Mouse (Mus musculus): ENCODE results near the gene Pax2.

DNA sequence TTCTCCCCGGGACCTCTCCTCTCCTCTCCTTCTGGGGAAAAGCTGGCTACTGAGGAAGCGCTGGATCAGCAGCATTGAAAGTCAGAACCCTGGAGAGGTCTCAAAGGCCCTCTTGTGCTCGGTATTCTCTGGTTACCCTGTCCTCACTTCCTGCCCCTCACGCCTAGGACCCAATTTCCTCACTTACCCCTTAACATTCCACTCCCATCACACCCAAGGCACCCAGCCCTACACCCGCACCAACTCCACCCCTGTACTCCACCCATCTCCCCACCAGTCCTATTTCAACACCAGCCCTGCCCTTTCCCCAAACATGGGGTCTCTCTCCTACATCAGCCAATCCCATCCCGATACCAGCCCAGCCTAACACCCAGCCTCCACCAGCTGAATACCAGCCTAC lies 119.1 kb downstream of the Pax2 start:
- TF ChIP-seq CTCF (conservative IDR thresholded peaks at IDR 0.05; ENCODE audit: insufficient read depth, insufficient read length, low read depth, low read length) (no peak), POLR2A (IDR thresholded peaks at IDR 0.05; ENCODE audit: low read depth, low read length) (no peak)

Measured in kidney, adult 2 months (tissue).